Mouse (Mus musculus) olfactory bulb, adult 2 months (tissue): ENCODE measurements around the gene A430033K04Rik. TPM values are rescaled to one million over a fixed set of nuclear protein-coding genes. Genes with fewer than 3 reads are reported as not detected.

ENCODE experiments used
- H3K27ac ChIP-seq: fragments of 200-500 bp; 2 replicates; pipeline ENCODE4 v1.5.1; 2012; ENCODE audit warnings: low read depth, low read length; ENCODE audit not compliant: insufficient read depth
- H3K4me1 ChIP-seq: fragments of 200-500 bp; 2 replicates; pipeline ENCODE4 v1.6.1; 2012; ENCODE audit warnings: low read length; ENCODE audit not compliant: control insufficient read depth, insufficient read depth
- H3K4me3 ChIP-seq: fragments of 200-500 bp; 2 replicates; pipeline ENCODE4 v1.5.1; 2012; ENCODE audit warnings: mild to moderate bottlenecking, low read depth, low read length, moderate library complexity; ENCODE audit not compliant: insufficient read depth
- CTCF ChIP-seq: fragments of 200-500 bp; IDR thresholded peaks from 2 replicates; pipeline ENCODE4 v1.5.1; 2012; ENCODE audit warnings: low read depth, mild to moderate bottlenecking, low read length, moderate library complexity; ENCODE audit not compliant: insufficient read depth
- POLR2A ChIP-seq: fragments of 200-500 bp; IDR thresholded peaks from 2 replicates; pipeline ENCODE4 v1.6.1; 2012; ENCODE audit warnings: mild to moderate bottlenecking, low read depth, low read length, moderate library complexity; ENCODE audit not compliant: insufficient read depth
- WGBS: fragments of 180-500 bp; shearing (Covaris S2); methylation state at CpG from one replicate; pipeline ENCODE4 v1.1.7; 2018; 5-methylcytosine and 5-hydroxymethylcytosine counted together
- polyA plus RNA-seq: library from polyadenylated mRNA; stranded (reverse); fragments of >200 nt; gene quantifications from 2 replicates; pipeline ENCODE4 v1.2.4, GENCODE M21; 2012; ENCODE audit warnings: low replicate concordance; ENCODE audit not compliant: missing spikeins, insufficient read depth, insufficient read length

The A430033K04Rik gene
- polyA plus RNA-seq, 1 experiment = not detected

- Histone ChIP-seq H3K27ac (no peak overlapping the region), H3K4me1 (peaks cover 5% of the 10 kb centered on the region), H3K4me3 (no peak overlapping the region)
- TF ChIP-seq CTCF (no peak), POLR2A (no peak)
Measured at GRCm38 (mm10) chr5:138692936-138693570, 70.4 kb downstream of the A430033K04Rik start.

DNA sequence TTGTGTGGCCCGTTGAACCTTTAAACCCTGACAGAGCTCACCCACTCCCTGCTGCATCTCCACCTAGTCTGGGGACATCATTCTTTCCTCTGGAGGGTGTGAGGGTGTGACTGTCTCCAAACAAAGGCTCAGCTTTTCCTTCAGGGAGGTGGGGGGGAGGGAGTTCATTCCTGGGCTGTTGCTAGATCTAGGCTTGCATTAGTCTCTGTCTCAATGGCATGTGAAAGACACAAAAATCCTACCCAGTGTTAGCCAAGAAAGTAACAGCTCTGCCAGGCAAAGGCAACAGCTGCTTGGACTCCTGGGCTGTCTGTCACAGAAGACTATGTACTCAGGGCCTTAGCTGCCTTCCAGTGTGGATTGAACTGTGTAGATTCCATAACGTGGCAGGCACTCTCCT, 71.4 kb downstream of the A430033K04Rik start:
- no peak for TF ChIP-seq POLR2A
- no peak for TF ChIP-seq CTCF
- H3K27ac ChIP-seq = no peak overlapping the region
- H3K4me3 ChIP-seq = no peak overlapping the region
- 61% methylated on average over 2 of the region's 2 CpGs for WGBS
- H3K4me1 ChIP-seq = peaks cover 5% of the 10 kb centered on the region

DNA sequence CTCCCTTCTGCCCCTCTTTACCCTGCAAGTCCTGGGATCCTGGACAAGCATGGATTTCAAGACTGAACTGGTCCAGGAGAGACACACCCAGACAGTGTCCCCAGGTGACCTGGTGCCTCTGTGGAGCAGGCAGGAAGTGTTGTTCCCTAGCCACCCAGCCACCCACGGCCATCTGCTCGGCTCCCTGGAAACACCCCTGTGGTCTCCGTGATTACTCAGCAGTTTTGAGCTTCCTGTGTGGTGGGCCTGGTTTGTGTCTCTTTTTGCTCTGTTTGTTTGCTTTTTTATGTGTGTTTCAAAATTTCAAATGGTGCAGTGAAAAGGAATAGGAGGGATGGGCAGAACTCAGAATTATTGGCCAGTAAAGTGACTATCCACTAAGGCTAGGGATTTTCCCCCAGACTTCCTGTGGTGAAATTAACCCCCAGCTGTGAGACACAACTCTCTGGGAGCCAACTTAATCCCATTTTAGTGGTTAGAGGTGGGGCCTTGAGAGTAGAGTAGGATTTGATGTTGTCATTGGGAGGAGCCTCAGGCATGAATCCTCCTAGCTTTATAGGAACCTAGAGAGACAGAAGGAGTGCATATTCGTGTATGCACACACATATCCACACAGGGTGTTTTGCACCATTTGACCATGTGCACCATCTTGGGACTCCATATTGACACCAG, 72.0 kb downstream of the A430033K04Rik start:
- WGBS = 53% methylated on average over 4 of the region's 4 CpGs
- TF ChIP-seq CTCF (no peak), POLR2A (no peak)
- no peak overlapping the region for H3K27ac ChIP-seq

DNA sequence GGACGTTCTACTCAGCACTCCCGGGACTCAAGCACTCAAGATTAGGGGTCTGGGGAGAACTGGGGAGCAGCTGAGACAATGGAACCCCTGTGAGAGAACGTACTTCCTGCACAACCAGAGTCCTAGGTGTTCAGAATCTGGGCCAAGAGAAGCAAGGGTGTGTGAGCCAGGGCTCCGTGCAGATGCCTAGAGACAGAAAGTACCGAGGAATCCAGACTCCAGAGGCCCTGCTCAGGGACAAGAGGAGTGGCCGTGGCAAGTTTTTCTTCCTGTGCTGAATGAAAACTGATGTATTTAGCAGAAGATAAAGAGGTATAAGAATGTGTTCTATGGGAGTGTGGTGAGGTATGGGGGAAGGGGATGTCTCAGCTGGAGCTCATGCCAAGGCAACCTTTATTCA, 74.8 kb downstream of the A430033K04Rik start:
- H3K4me1 ChIP-seq = peaks cover 5% of the 10 kb centered on the region
- WGBS = 74% methylated on average over 6 of the region's 6 CpGs
- no peak overlapping the region for H3K27ac ChIP-seq
- no peak for TF ChIP-seq POLR2A
- no peak for TF ChIP-seq CTCF
- no peak overlapping the region for H3K4me3 ChIP-seq

More for the DNA sequence above, 72.0 kb downstream of the A430033K04Rik start:
- H3K4me1 ChIP-seq = peaks cover 5% of the 10 kb centered on the region
- H3K4me3 ChIP-seq = no peak overlapping the region

Other genes with a start within 250 kb of the A430033K04Rik start
- gene Zfp157, start 181.4 kb upstream of the A430033K04Rik start, polyA plus RNA-seq = not detected in 2 replicates
- not detected in 2 replicates for gene 1700123K08Rik, start 58.1 kb upstream of the A430033K04Rik start, polyA plus RNA-seq
- not detected in 2 replicates for gene Zfp68, start 3.1 kb upstream of the A430033K04Rik start, polyA plus RNA-seq
- gene Fam20c, start 131.7 kb downstream of the A430033K04Rik start, polyA plus RNA-seq = not detected in 2 replicates
- gene Gm5294, start 197.2 kb downstream of the A430033K04Rik start, polyA plus RNA-seq = not detected in 2 replicates